Mouse (Mus musculus) liver, embryonic 11.5 days (tissue): ENCODE results near the gene Gfod2. TPM values are rescaled to one million over a fixed set of nuclear protein-coding genes. Genes with fewer than 3 reads are reported as not detected.
A peak's percentile ranks its signal among the peaks of the same experiment; 100 is the strongest.

ENCODE experiments used
- ATAC-seq: fragments of 200-750 bp; cut with Nextera tagmentation; replicated peaks from 2 replicates; pipeline ENCODE4 v1.8.0; 2017; ENCODE audit warnings: moderate number of reproducible peaks, mild to moderate bottlenecking, moderate TSS enrichment, moderate library complexity; ENCODE audit not compliant: low FRiP score
- DNase-seq: peaks from one replicate; pipeline ENCODE4 v3.0.0-alpha.2; 2017; ENCODE audit warnings: low spot score
- H3K27ac ChIP-seq: fragments of 300-500 bp; sonication (generic); 2 replicates; pipeline ENCODE4 v1.5.1; 2014; ENCODE audit warnings: mild to moderate bottlenecking, low read depth, low read length, control low read depth
- H3K27me3 ChIP-seq: fragments of 300-500 bp; sonication (generic); replicated peaks from 2 replicates; pipeline ENCODE4 v1.6.1; 2014; ENCODE audit warnings: low read length, mixed read lengths; ENCODE audit not compliant: control insufficient read depth, insufficient read depth
- H3K36me3 ChIP-seq: fragments of 300-500 bp; sonication (generic); 2 replicates; pipeline ENCODE4 v1.6.1; 2014; ENCODE audit warnings: mild to moderate bottlenecking, low read length, moderate library complexity, mixed read lengths; ENCODE audit not compliant: control insufficient read depth, insufficient read depth
- H3K4me1 ChIP-seq: fragments of 300-500 bp; sonication (generic); replicated peaks from 2 replicates; pipeline ENCODE4 v1.6.1; 2014; ENCODE audit warnings: low read length, mixed read lengths; ENCODE audit not compliant: control insufficient read depth, insufficient read depth
- H3K4me2 ChIP-seq: fragments of 300-500 bp; sonication (generic); 2 replicates; pipeline ENCODE4 v1.6.1; 2014; ENCODE audit warnings: mild to moderate bottlenecking, control low read depth, moderate library complexity
- H3K4me3 ChIP-seq: fragments of 300-500 bp; sonication (generic); 2 replicates; pipeline ENCODE4 v1.5.1; 2014; ENCODE audit warnings: low read depth, low read length, control low read depth
- H3K9ac ChIP-seq: fragments of 300-500 bp; sonication (generic); 2 replicates; pipeline ENCODE4 v1.6.1; 2014; ENCODE audit warnings: low read depth, low read length, control low read depth
- H3K9me3 ChIP-seq: fragments of 300-500 bp; sonication (generic); 2 replicates; pipeline ENCODE4 v1.6.1; 2016; ENCODE audit warnings: low read length, inconsistent platforms, mixed read lengths; ENCODE audit not compliant: control insufficient read depth
- WGBS: fragments of 180-500 bp; shearing (Covaris S2); extraction: QIAGEN DNeasy Blood & Tissue Kit; methylation state at CpG from one replicate; pipeline ENCODE4 v1.1.7; 2014; 5-methylcytosine and 5-hydroxymethylcytosine counted together
- polyA plus RNA-seq: library from polyadenylated mRNA; unstranded; fragments of >200 nt; fragmentation: Nextera tagmentation; extraction: Ambion mirVana; gene quantifications from 2 replicates; pipeline ENCODE4 v1.2.1, GENCODE M21; 2014

Gfod2 gene
- polyA plus RNA-seq, 1 experiment from 2014 or later: 9.0 TPM

GRCm38 (mm10) chr8:105687512-105687911, 71.0 kb downstream of the Gfod2 start:
- no peak for ATAC-seq
- peaks cover 10% of the 10 kb centered on the region for H3K4me1 ChIP-seq
- 64% methylated on average over 8 of the region's 8 CpGs for WGBS

GRCm38 (mm10) chr8:105686551-105686950, 71.9 kb downstream of the Gfod2 start:
- Histone ChIP-seq H3K36me3 (peaks cover 15% of the 10 kb centered on the region; the same call in 1 of the 2 replicates), H3K4me1 (peaks cover 10% of the 10 kb centered on the region), H3K9ac (no peak overlapping the region), H3K27me3 (no peaks in the 10 kb centered on the region), H3K9me3 (no peaks in the 10 kb centered on the region), H3K4me2 (no peak overlapping the region), H3K4me3 (no peak overlapping the region), H3K27ac (no peak overlapping the region)
- 68% methylated on average over 6 of the region's 6 CpGs for WGBS
- ATAC-seq (no peak), DNase-seq (no peak)

More at GRCm38 (mm10) chr8:105687512-105687911, 71.0 kb downstream of the Gfod2 start:
- H3K36me3 ChIP-seq: peaks cover 11% of the 10 kb centered on the region; the same call in 1 of the 2 replicates
- no peak overlapping the region for H3K4me2 ChIP-seq
- H3K9me3 ChIP-seq: no peaks in the 10 kb centered on the region
- H3K27ac ChIP-seq: no peak overlapping the region
- no peak overlapping the region for H3K4me3 ChIP-seq
- no peak for DNase-seq
- H3K9ac ChIP-seq: no peak overlapping the region
- H3K27me3 ChIP-seq: no peaks in the 10 kb centered on the region

GRCm38 (mm10) chr8:105685796-105686308, 72.6 kb downstream of the Gfod2 start, which contains the start of gene Carmil2:
Gene Carmil2 (plus strand): TSS chr8:105686274.
- Histone ChIP-seq H3K4me1 (peaks cover 10% of the 10 kb centered on the region), H3K27ac (no peak within 1 kb of the TSS), H3K9me3 (no peaks in the 10 kb centered on the region), H3K4me2 (peak within 1 kb of the TSS; percentile 51), H3K36me3 (peaks cover 18% of the 10 kb centered on the region), H3K27me3 (no peaks in the 10 kb centered on the region), H3K9ac (no peak within 1 kb of the TSS), H3K4me3 (peak within 1 kb of the TSS; percentile 18; the same call in 1 of the 2 replicates)
- 6% methylated on average over 26 of the region's 26 CpGs for WGBS
- DNase-seq (no peak), ATAC-seq (peak; percentile 54; the same call in 1 of the 2 replicates)

GRCm38 (mm10) chr8:105685325-105685724, 73.1 kb downstream of the Gfod2 start:
- no peak overlapping the region for H3K27ac ChIP-seq
- 0 out of 2 replicates have a peak, but pooled peaks have one; percentile 4 for ATAC-seq
- H3K9ac ChIP-seq: no peak overlapping the region
- no peaks in the 10 kb centered on the region for H3K9me3 ChIP-seq
- peaks cover 22% of the 10 kb centered on the region for H3K36me3 ChIP-seq
- H3K4me1 ChIP-seq: peaks cover 10% of the 10 kb centered on the region
- 66% methylated on average over 7 of the region's 7 CpGs for WGBS
- H3K4me3 ChIP-seq: no peak overlapping the region
- H3K4me2 ChIP-seq: peak overlapping the region; percentile 51; the same call in 1 of the 2 replicates
- no peak for DNase-seq
- no peaks in the 10 kb centered on the region for H3K27me3 ChIP-seq

- H3K27ac ChIP-seq: no peak overlapping the region
- ATAC-seq (no peak), DNase-seq (no peak)
- no peak overlapping the region for H3K4me2 ChIP-seq
- no peak overlapping the region for H3K4me3 ChIP-seq
- WGBS: 81% methylated on average over 1 of the region's 1 CpGs
- H3K9ac ChIP-seq: no peak overlapping the region
- H3K27me3 ChIP-seq: no peaks in the 10 kb centered on the region
- H3K9me3 ChIP-seq: no peaks in the 10 kb centered on the region
- peaks cover 58% of the 10 kb centered on the region for H3K36me3 ChIP-seq
- H3K4me1 ChIP-seq: no peaks in the 10 kb centered on the region
These were observed 80.6 kb downstream of the Gfod2 start for GRCm38 (mm10) chr8:105677891-105678290.

Other genes with a start within 250 kb of the Gfod2 start
- gene Hsd11b2, start 239.9 kb downstream of the Gfod2 start, polyA plus RNA-seq: 13.8 and 16.4 TPM in 2 replicates
- gene Atp6v0d1, start 192.6 kb downstream of the Gfod2 start, polyA plus RNA-seq: 74.2 and 76.3 TPM in 2 replicates
- gene Ripor1, start 153.4 kb downstream of the Gfod2 start, polyA plus RNA-seq: 31.4 and 33.0 TPM in 2 replicates
- gene Ctcf, start 122.1 kb downstream of the Gfod2 start, polyA plus RNA-seq: 79.0 and 83.2 TPM in 2 replicates
- 0.53 TPM in 1 of 2 replicates, not detected in the other for gene Agrp, start 121.3 kb downstream of the Gfod2 start, polyA plus RNA-seq
- 0.82 and 0.90 TPM in 2 replicates for gene Carmil2, start 72.4 kb downstream of the Gfod2 start, polyA plus RNA-seq
- 47.5 and 47.8 TPM in 2 replicates for gene Acd, start 57.6 kb downstream of the Gfod2 start, polyA plus RNA-seq
- 12.8 and 18.2 TPM in 2 replicates for gene Pard6a, start 57.5 kb downstream of the Gfod2 start, polyA plus RNA-seq
- gene 4933405L10Rik, start 51.0 kb downstream of the Gfod2 start, polyA plus RNA-seq: 0.26 TPM in 1 of 2 replicates, not detected in the other
- 22.3 and 23.6 TPM in 2 replicates for gene Enkd1, start 50.5 kb downstream of the Gfod2 start, polyA plus RNA-seq
- gene Ranbp10, start 68.7 kb upstream of the Gfod2 start, polyA plus RNA-seq: 20.2 and 22.0 TPM in 2 replicates
- gene Tsnaxip1, start 69.1 kb upstream of the Gfod2 start, polyA plus RNA-seq: 0.12 TPM in 1 of 2 replicates, not detected in the other
- 37.0 and 37.5 TPM in 2 replicates for gene Cenpt, start 94.6 kb upstream of the Gfod2 start, polyA plus RNA-seq
- 62.0 and 66.5 TPM in 2 replicates for gene Thap11, start 96.5 kb upstream of the Gfod2 start, polyA plus RNA-seq
- gene Nutf2, start 101.9 kb upstream of the Gfod2 start, polyA plus RNA-seq: 304 and 312 TPM in 2 replicates
- 43.7 and 47.5 TPM in 2 replicates for gene Edc4, start 122.2 kb upstream of the Gfod2 start, polyA plus RNA-seq
- gene Nrn1l, start 134.9 kb upstream of the Gfod2 start, polyA plus RNA-seq: not detected in 2 replicates
- gene Pskh1, start 141.8 kb upstream of the Gfod2 start, polyA plus RNA-seq: 21.4 and 22.8 TPM in 2 replicates
- gene Ctrl, start 175.2 kb upstream of the Gfod2 start, polyA plus RNA-seq: 1.9 and 3.0 TPM in 2 replicates
- 142 and 160 TPM in 2 replicates for gene Psmb10, start 179.8 kb upstream of the Gfod2 start, polyA plus RNA-seq
- gene Lcat, start 184.7 kb upstream of the Gfod2 start, polyA plus RNA-seq: 32.1 and 32.7 TPM in 2 replicates
- gene Slc12a4, start 207.4 kb upstream of the Gfod2 start, polyA plus RNA-seq: 25.6 and 25.8 TPM in 2 replicates
- gene Dpep3, start 220.8 kb upstream of the Gfod2 start, polyA plus RNA-seq: not detected in 2 replicates
- 24.0 and 25.0 TPM in 2 replicates for gene Dus2, start 232.7 kb upstream of the Gfod2 start, polyA plus RNA-seq
- gene Dpep2nb, start 247.3 kb upstream of the Gfod2 start, polyA plus RNA-seq: not detected in 2 replicates